Mouse (Mus musculus) cortical plate, adult 2 months (tissue): ENCODE measurements around the gene Adam19.

Experiments used
- CTCF ChIP-seq: fragments of 200-500 bp; IDR thresholded peaks from 2 replicates; pipeline ENCODE4 v1.5.1; 2011; ENCODE audit warnings: mild to moderate bottlenecking, control low read depth, low read length; ENCODE audit not compliant: insufficient read depth; ENCODE audit errors: extremely low read depth
- POLR2A ChIP-seq: fragments of 200-500 bp; IDR thresholded peaks from 2 replicates; pipeline ENCODE4 v1.6.1; 2011; ENCODE audit warnings: mild to moderate bottlenecking, low read length, control low read depth; ENCODE audit not compliant: insufficient read depth; ENCODE audit errors: extremely low read depth

- TF ChIP-seq POLR2A (no peak), CTCF (no peak)
Measured at GRCm38 (mm10) chr11:46073061-46073849, 17.5 kb downstream of the Adam19 start.
